8 mouse cellular contexts compared by ENCODE assay signal in the genomic region with DNA sequence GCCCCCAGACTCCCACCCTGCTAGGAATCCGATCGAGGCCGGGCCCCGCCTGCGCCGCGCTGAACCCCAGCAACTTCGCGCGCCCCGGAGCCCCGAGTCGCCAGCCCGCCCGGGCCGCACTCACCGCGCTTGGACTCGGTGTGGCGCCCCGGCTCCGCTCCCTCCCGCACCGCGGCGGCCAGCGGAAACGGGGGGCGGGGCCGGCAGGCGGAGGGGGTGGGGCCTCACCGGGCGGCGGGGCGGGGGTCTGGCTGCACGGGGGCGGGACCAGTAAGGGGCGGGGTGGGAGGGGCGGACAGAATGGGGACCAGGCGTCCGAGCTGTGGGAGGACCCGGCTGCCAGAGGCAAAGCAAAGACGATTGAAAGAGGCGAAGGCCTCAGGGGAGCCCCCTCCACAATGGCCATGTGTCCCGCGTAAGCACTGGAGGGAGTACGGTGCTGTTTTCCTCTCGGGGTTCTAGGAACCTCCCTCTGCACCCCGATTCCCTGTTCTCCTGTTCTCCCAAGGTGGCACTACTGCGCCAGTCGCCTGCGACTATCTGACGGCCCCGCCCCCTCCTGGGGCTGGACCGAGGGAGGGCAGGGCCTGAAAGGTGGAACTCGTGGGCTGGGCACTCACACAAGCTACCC. TPM values are rescaled to one million over a fixed set of nuclear protein-coding genes. Genes with fewer than 3 reads are reported as not detected.
DNase-seq lines count a peak whose midpoint lies in the region; ATAC-seq and TF ChIP-seq lines count a peak whose summit lies in the region.

A gene (minus strand): TSS at position 205 of the 631 bp plus-strand sequence.

- H3K4me1 ChIP-seq in hindbrain, embryonic 15.5 days (replicated peaks) = peaks cover 21% of the 10 kb centered on the region

- H3K36me3 ChIP-seq in hindbrain, embryonic 15.5 days = no peaks in the 10 kb centered on the region

- intact Hi-C loops in gastrocnemius, adult 2 months (cut with DNase I) = loop anchor here (2.0 kb wide), 2 partner anchors 49 to 173 kb away; no protein-coding TSS in a partner anchor

- TF ChIP-seq CTCF in gastrocnemius, adult 2 months (IDR thresholded peaks at IDR 0.05) = peak; percentile 7; the same call in 1 of the 2 replicates

- WGBS in hindbrain, embryonic 15.5 days = under 1% methylated on average over 38 of the region's 56 CpGs

- peak within 1 kb of the TSS; percentile 88 for H3K27ac ChIP-seq in gastrocnemius, adult 2 months
- peak within 1 kb of the TSS; percentile 46 for H3K27ac ChIP-seq in hindbrain, embryonic 15.5 days (replicated peaks)

- no peaks in the 10 kb centered on the region for H3K27me3 ChIP-seq in hindbrain, embryonic 15.5 days

- ATAC-seq in hindbrain, embryonic 15.5 days (ENCODE audit: low FRiP score, low read depth) = peak; percentile 86
- ATAC-seq in megakaryocyte, adult 5-6 weeks (ENCODE audit: poor library complexity, severe bottlenecking) = peak; percentile 81

- DNase-seq in WW6 (ENCODE audit: low read depth, low spot score) = peak; percentile 55
- peak; percentile 73 for DNase-seq in cerebellum, adult 9-11 months
- DNase-seq in gastrocnemius, adult 2 months = peak; percentile 82
- DNase-seq in left cerebral cortex, adult 8-10 months (ENCODE audit: low spot score in 2 of 2) = peak in 1 of 2 experiments; percentile 43
- peak; percentile 66 to 68 for DNase-seq in right cerebral cortex, postnatal 10 days (ENCODE audit: low spot score in 2 of 2)
- DNase-seq in urinary bladder, postnatal 4 days (ENCODE audit: low spot score in 2 of 2) = peak; percentile 73

- peak within 1 kb of the TSS; percentile 62 for H3K9ac ChIP-seq in hindbrain, embryonic 15.5 days

- no peaks in the 10 kb centered on the region for H3K9me3 ChIP-seq in hindbrain, embryonic 15.5 days

- H3K4me3 ChIP-seq in gastrocnemius, adult 2 months = peak within 1 kb of the TSS; percentile 83
- H3K4me3 ChIP-seq in hindbrain, embryonic 15.5 days = peak within 1 kb of the TSS; percentile 73

- peak within 1 kb of the TSS; percentile 99 for H3K4me2 ChIP-seq in hindbrain, embryonic 15.5 days

RNA-seq across cellular contexts. Expression of the gene that starts here (rescaled TPM):
- total RNA-seq in gastrocnemius, adult 2 months (2021) = 10 to 100 TPM; 21.8 to 41.9 TPM
- polyA plus RNA-seq in hindbrain, embryonic 15.5 days (2015; fragmentation: Nextera tagmentation; extraction: Ambion mirVana) = 54.2 and 54.4 TPM in 2 replicates
- 10 to 100 TPM; 45.6 to 54.7 (median 49.0) TPM for total RNA-seq in left cerebral cortex, adult 8-10 months (2022)
- not detected in 2 replicates for total RNA-seq in megakaryocyte, adult 5-6 weeks (2015)
- total RNA-seq in megakaryocyte, adult 5-6 weeks (2017) = 0.26 and 1.3 TPM in 2 replicates

Comparison
In these comparisons a context has a peak if more than half of its experiments do, and no peak if none do; other contexts are left out.
1. RNA of the gene that starts here (total RNA-seq): 45.6 to 54.7 TPM in left cerebral cortex, adult 8-10 months and 21.8 to 41.9 TPM in gastrocnemius, adult 2 months; 0.26 to 1.3 TPM in megakaryocyte, adult 5-6 weeks; every median in the first group is over 4 times any median in the second.